Mouse (Mus musculus) heart, embryonic 13.5 days (tissue): Measurements from ENCODE around the gene Bola2. TPM values are rescaled to one million over a fixed set of nuclear protein-coding genes. Genes with fewer than 3 reads are reported as not detected.
"Not testable (repeated sequence)": the region's sequence is repeated elsewhere in the genome, so short reads cannot be mapped to it uniquely, and the experiment has no call there.

ENCODE experiments used
- ATAC-seq: fragments of 200-750 bp; cut with Nextera tagmentation; 2 replicates; pipeline ENCODE4 v1.8.0; 2017; ENCODE audit warnings: moderate TSS enrichment; ENCODE audit not compliant: insufficient number of reproducible peaks, low FRiP score, low TSS enrichment; ENCODE audit errors: extremely low read depth
- H3K27ac ChIP-seq: fragments of 300-500 bp; sonication (generic); replicated peaks from 2 replicates; pipeline ENCODE4 v1.5.1; 2015; ENCODE audit warnings: moderate library complexity, mild to moderate bottlenecking, inconsistent platforms
- H3K27me3 ChIP-seq: fragments of 300-500 bp; sonication (generic); replicated peaks from 2 replicates; pipeline ENCODE4 v1.6.1; 2015; ENCODE audit warnings: mild to moderate bottlenecking, inconsistent platforms
- H3K36me3 ChIP-seq: fragments of 300-500 bp; sonication (generic); 2 replicates; pipeline ENCODE4 v1.6.1; 2015; ENCODE audit warnings: mild to moderate bottlenecking, inconsistent platforms
- H3K4me1 ChIP-seq: fragments of 300-500 bp; sonication (generic); 2 replicates; pipeline ENCODE4 v1.6.1; 2015; ENCODE audit warnings: inconsistent platforms
- H3K4me2 ChIP-seq: fragments of 300-500 bp; sonication (generic); 2 replicates; pipeline ENCODE4 v1.6.1; 2015; ENCODE audit warnings: inconsistent platforms, mild to moderate bottlenecking, moderate library complexity
- H3K4me3 ChIP-seq: fragments of 300-500 bp; sonication (generic); 2 replicates; pipeline ENCODE4 v1.5.1; 2015; ENCODE audit warnings: moderate library complexity, mild to moderate bottlenecking, inconsistent platforms
- H3K9ac ChIP-seq: fragments of 300-500 bp; sonication (generic); 2 replicates; pipeline ENCODE4 v1.6.1; 2015; ENCODE audit warnings: inconsistent platforms, mild to moderate bottlenecking, moderate library complexity
- H3K9me3 ChIP-seq: fragments of 300-500 bp; sonication (generic); 2 replicates; pipeline ENCODE4 v1.6.1; 2016; ENCODE audit warnings: inconsistent platforms
- WGBS: fragments of 180-500 bp; shearing (Covaris S2); methylation state at CpG from one replicate; pipeline ENCODE4 v1.1.7; 2015; ENCODE audit warnings: mixed read lengths; 5-methylcytosine and 5-hydroxymethylcytosine counted together
- polyA plus RNA-seq: library from polyadenylated mRNA; unstranded; fragments of >200 nt; fragmentation: Nextera tagmentation; extraction: Ambion mirVana; gene quantifications from 2 replicates; pipeline ENCODE4 v1.2.1, GENCODE M21; 2015

The Bola2 gene
- polyA plus RNA-seq, 1 experiment from 2014 or later, result 109 TPM

DNA sequence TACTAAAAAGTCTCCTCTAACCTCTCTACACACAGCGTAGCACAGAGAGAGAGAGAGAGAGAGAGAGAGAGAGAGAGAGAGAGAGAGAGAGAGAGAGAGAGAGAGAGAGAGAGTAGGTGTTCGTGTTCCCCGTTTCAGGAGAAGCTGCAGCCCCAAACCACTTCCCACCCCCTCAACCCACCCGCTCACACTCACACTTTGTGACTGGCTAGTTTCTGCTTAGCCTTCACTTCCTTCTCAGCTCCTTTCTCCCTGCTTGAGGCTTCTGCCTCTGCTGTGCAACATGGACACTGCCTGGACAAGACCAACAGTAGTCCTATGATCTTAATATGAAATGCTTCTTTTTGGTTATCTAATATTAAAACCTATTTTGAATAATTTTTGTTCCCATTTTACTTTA lies 15.1 kb downstream of the Bola2 start:
- H3K9ac ChIP-seq, result no peak overlapping the region
- 54% methylated on average over 4 of the region's 4 CpGs for WGBS
- ATAC-seq, result no peak
- peaks cover 14% of the 10 kb centered on the region for H3K27me3 ChIP-seq
- no peaks in the 10 kb centered on the region for H3K9me3 ChIP-seq
- no peak overlapping the region for H3K4me2 ChIP-seq
- no peaks in the 10 kb centered on the region for H3K36me3 ChIP-seq
- H3K4me1 ChIP-seq, result no peaks in the 10 kb centered on the region
- H3K4me3 ChIP-seq, result no peak overlapping the region
- no peak overlapping the region for H3K27ac ChIP-seq

DNA sequence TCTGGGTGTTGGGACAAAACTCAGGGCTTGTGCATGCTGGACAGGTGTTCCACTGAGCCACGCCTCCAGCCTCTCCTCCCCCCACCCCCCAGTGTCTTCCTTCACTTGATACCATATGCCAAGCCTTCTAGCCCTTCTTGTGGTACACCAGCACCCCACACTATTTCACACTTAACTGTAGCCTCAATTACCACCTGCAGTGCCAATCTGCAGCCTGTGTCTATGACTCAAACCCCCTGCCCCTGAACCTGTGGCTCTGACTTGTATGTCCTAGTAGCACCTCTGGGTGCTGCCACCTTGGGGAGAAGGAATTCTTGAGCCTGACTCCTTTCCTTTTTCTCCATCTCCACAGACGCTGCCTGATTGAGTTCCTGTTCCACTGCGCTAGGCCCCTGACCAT lies 16.7 kb downstream of the Bola2 start:
- Histone ChIP-seq H3K9ac (no peak overlapping the region), H3K27me3 (no peaks in the 10 kb centered on the region; the same call in 1 of the 2 replicates), H3K4me3 (no peak overlapping the region), H3K9me3 (no peaks in the 10 kb centered on the region), H3K4me1 (no peaks in the 10 kb centered on the region), H3K4me2 (no peak overlapping the region), H3K27ac (no peak overlapping the region), H3K36me3 (no peaks in the 10 kb centered on the region)
- no peak for ATAC-seq
- 64% methylated on average over 3 of the region's 3 CpGs for WGBS

DNA sequence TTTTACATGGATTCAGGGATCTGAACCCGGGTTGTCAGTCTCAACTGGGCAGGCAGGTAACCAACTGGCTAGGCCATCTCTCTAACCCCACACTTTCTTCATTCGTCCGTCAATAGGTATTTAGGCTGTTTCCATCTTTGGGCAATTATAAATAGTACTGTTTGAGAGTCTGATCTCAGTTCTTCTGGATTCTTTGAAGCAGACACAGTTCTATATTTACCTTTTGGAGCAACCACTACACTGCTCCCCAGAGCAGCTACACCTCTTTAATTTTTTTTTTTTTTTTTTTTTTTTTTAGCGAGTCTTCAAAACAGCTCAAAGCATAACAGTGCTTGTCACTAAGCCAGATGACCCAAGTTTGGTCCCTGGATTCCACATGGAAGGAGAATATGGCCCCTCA lies 20.5 kb downstream of the Bola2 start:
- no peak overlapping the region for H3K4me3 ChIP-seq
- H3K9ac ChIP-seq, result no peak overlapping the region
- no peaks in the 10 kb centered on the region for H3K9me3 ChIP-seq
- no peaks in the 10 kb centered on the region for H3K4me1 ChIP-seq
- H3K4me2 ChIP-seq, result no peak overlapping the region
- no peak overlapping the region for H3K27ac ChIP-seq
- H3K27me3 ChIP-seq, result no peaks in the 10 kb centered on the region
- no peaks in the 10 kb centered on the region for H3K36me3 ChIP-seq
- 73% methylated on average over 4 of the region's 4 CpGs for WGBS
- no peak for ATAC-seq

DNA sequence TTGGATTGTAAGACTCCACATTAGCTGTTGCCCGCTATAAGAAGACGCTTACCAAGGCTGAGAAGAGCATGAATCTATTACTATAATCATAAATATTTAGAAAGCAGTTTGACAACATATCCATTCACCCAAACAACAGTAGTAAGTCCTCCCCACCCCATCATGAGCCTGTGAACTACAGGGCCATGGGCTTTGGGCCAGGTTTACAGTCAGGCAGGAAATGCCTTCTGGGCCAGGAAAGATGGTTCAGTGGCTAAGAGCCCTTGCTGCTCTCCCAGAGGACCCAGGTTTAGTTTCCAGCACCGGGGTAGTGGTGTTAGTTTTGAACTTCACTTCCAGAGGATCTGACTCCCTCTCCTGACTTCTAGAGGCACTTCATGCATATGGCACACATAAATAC lies 22.4 kb downstream of the Bola2 start:
- 81% methylated on average over 3 of the region's 3 CpGs for WGBS
- no peak overlapping the region for H3K27ac ChIP-seq
- no peak overlapping the region for H3K9ac ChIP-seq
- no peak overlapping the region for H3K4me3 ChIP-seq
- no peaks in the 10 kb centered on the region for H3K27me3 ChIP-seq
- H3K36me3 ChIP-seq, result no peaks in the 10 kb centered on the region
- H3K9me3 ChIP-seq, result no peaks in the 10 kb centered on the region
- no peak overlapping the region for H3K4me2 ChIP-seq
- no peak for ATAC-seq
- no peaks in the 10 kb centered on the region for H3K4me1 ChIP-seq

DNA sequence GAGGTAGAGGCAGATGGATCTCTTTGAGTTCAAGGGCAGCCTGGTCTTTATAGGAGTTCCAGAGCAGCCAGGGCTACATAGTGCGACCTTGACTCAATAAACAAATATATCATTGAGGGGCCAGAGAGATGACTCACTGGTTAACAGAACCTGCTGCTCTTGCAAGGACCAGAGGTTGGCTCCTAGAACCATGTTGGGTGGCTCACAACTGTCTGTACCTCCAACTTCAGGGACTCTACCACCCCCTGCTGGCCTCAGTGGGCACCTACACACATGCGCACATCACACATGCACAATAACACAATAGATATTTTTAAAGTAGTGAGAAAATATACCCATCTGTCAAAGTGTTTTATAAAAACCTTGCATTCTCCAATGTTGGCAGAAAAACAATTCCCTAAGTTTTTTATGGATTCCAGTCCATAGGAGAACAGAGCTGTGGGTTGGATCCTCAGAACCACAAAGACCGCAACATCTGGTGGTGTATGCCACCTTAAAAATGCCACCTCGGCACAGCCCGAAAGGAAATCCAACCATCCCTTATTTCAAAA lies 23.7 kb downstream of the Bola2 start:
- WGBS, result 88% methylated on average over 5 of the region's 5 CpGs
- no peak overlapping the region for H3K27ac ChIP-seq
- no peak for ATAC-seq
- no peak overlapping the region for H3K4me3 ChIP-seq
- no peak overlapping the region for H3K4me2 ChIP-seq
- H3K4me1 ChIP-seq, result no peaks in the 10 kb centered on the region
- H3K27me3 ChIP-seq, result no peaks in the 10 kb centered on the region
- no peak overlapping the region for H3K9ac ChIP-seq
- H3K9me3 ChIP-seq, result 0 out of 2 replicates have a peak, but pooled peaks cover 4% of the 10 kb centered on the region
- H3K36me3 ChIP-seq, result no peaks in the 10 kb centered on the region

DNA sequence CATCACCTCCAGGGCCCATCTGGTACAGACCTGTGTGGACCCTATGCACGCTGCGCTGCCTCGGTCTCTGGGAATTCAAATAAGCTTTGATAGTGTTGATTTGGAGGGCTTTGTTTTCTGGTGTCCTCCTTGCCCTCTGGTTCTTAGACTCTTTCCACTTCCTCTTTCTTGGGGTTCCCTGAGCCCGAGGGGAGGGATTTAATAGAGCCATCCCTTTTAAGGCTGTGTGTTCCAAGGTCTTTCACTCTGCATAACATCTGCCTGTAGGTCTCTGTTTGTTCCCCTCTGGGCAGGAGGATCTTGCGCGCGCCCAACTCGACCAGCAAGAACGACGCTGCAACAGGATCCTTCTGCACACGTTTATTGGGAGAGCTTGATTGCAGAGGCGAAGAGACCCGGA lies 26.4 kb downstream of the Bola2 start:
- Histone ChIP-seq H3K27me3 (no peaks in the 10 kb centered on the region), H3K36me3 (no peaks in the 10 kb centered on the region), H3K27ac (no peak overlapping the region), H3K4me1 (no peaks in the 10 kb centered on the region), H3K9ac (no peak overlapping the region), H3K4me2 (no peak overlapping the region), H3K9me3 (0 out of 2 replicates have a peak, but pooled peaks cover 4% of the 10 kb centered on the region), H3K4me3 (no peak overlapping the region)
- no peak for ATAC-seq
- 82% methylated on average over 13 of the region's 13 CpGs for WGBS

DNA sequence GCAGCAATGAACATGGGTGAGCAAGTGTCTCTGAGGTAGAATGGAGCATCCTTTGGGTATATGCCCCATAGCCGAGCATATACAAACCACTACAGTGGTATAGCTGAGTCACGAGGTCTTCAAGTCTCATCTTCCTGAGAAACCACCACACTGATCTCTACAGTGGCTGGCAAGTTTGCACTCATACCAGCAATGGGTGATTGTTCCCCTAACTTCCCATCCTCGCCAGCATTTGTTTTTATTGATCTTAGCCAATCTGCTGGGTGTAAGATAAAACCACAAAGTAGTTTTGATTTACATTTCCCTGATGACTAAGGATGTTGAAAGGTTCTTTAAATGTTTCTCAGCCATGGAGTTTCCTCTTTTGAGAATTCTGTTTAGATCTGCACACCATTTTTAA lies 29.9 kb downstream of the Bola2 start:
- Histone ChIP-seq H3K4me1 (no peaks in the 10 kb centered on the region), H3K9me3 (0 out of 2 replicates have a peak, but pooled peaks cover 4% of the 10 kb centered on the region), H3K36me3 (no peaks in the 10 kb centered on the region), H3K27me3 (no peaks in the 10 kb centered on the region), H3K4me3 (no peak overlapping the region), H3K4me2 (no peak overlapping the region), H3K27ac (no peak overlapping the region), H3K9ac (no peak overlapping the region)
- 51% methylated on average over 3 of the region's 3 CpGs for WGBS
- ATAC-seq, result no peak

DNA sequence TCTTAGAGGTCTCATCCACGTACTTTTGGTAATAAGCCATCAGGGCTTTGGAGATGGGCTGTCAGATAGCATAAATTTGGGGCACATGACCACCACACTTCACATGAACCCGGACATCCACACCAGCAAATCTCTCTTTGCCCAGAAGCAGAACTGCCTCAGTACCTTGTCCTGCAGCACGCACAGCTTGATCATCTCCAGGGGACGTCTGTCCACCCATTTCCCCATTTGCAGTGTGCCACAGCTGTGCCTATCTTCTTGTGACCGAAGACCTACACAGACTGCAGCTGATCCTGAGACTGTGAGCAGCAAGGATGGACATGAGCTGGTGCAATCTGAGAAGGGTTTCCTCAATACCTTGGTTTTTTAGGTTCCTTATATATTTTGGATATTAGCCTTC lies 30.5 kb downstream of the Bola2 start:
- Histone ChIP-seq H3K4me3 (no peak overlapping the region), H3K4me1 (no peaks in the 10 kb centered on the region), H3K27ac (no peak overlapping the region), H3K36me3 (no peaks in the 10 kb centered on the region), H3K9me3 (0 out of 2 replicates have a peak, but pooled peaks cover 4% of the 10 kb centered on the region), H3K4me2 (no peak overlapping the region), H3K9ac (no peak overlapping the region), H3K27me3 (no peaks in the 10 kb centered on the region)
- WGBS, result 65% methylated on average over 5 of the region's 5 CpGs
- ATAC-seq, result no peak

DNA sequence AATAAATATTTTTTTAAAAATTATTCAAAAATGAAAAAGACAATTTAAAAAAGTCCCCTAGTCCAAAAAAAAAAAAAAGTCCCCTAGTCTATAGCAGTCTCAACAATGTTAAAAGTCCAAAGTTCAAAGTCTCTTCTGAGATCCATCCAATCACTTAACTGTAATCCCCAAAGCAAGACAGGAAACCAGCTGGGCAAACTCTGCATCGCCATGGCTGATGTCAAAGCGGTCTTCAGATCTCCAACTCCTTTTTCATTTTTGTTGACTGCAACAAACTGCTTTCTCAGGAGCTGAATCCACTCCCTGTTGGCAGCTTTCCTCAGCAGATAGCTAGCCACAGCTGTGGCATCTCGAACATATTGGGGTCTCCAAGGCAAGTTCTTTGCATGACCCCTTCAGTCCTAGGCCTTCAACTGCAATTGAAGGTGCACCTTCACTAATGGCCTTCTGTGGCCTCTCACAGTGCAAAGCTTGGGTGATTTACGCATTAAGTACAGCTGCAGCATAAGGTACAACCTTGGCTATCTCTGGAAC lies 35.1 kb downstream of the Bola2 start:
- H3K27ac ChIP-seq, ATAC-seq: not testable (repeated sequence)

DNA sequence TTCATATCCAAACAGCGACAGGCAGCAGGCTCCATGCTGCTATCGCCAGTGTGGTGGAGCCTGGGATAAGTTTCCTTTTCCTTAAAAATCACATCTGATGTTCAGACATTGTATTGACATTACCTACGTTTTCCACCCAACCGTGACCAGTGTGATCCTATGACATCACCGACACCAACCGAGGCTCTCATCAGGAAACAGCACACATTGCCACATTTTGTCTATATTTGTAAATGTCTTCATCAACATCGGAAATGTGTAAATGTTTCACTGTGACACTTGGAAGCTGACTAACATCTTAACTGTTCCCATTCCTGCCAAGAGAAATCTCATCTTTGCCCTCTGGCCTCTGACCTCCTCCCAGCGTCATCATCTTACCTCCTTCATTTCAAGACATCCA lies 40.9 kb downstream of the Bola2 start:
- H3K9me3 ChIP-seq, result no peaks in the 10 kb centered on the region
- ATAC-seq, result no peak

More for the DNA sequence above, 35.1 kb downstream of the Bola2 start:
- not testable (repeated sequence) for H3K27me3 ChIP-seq, H3K9me3 ChIP-seq, H3K36me3 ChIP-seq, H3K4me1 ChIP-seq, H3K4me3 ChIP-seq, H3K4me2 ChIP-seq, H3K9ac ChIP-seq
- 67% methylated on average over 4 of the region's 4 CpGs for WGBS

DNA sequence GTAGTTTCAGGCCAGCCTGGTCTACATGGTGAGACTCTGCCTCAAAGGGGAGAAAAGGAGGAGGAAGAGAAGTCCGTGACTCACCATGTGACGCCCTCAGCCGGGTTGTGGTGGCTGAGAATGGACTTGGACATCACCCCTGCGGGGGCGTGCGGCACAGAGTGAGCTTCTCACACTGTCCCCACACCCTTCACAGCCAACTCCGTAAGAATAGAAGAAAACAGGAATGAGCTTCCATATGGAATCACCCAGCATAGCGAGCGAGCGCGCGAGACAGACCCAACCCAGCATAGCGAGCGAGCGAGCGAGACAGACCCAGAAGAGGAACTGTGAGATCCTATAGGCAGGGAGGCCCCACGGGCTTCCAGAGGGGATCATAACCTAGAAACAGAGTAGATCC lies 44.4 kb downstream of the Bola2 start:
- ATAC-seq, result no peak
- no peak overlapping the region for H3K4me2 ChIP-seq
- H3K4me1 ChIP-seq, result no peaks in the 10 kb centered on the region
- no peaks in the 10 kb centered on the region for H3K9me3 ChIP-seq
- 85% methylated on average over 17 of the region's 17 CpGs for WGBS
- H3K4me3 ChIP-seq, result no peak overlapping the region
- H3K27me3 ChIP-seq, result no peaks in the 10 kb centered on the region
- no peak overlapping the region for H3K9ac ChIP-seq
- H3K36me3 ChIP-seq, result no peaks in the 10 kb centered on the region
- no peak overlapping the region for H3K27ac ChIP-seq

More for the DNA sequence above, 40.9 kb downstream of the Bola2 start:
- Histone ChIP-seq H3K4me3 (no peak overlapping the region), H3K27ac (no peak overlapping the region), H3K27me3 (no peaks in the 10 kb centered on the region), H3K36me3 (no peaks in the 10 kb centered on the region), H3K9ac (no peak overlapping the region), H3K4me1 (no peaks in the 10 kb centered on the region), H3K4me2 (no peak overlapping the region)
- WGBS, result 68% methylated on average over 8 of the region's 8 CpGs

DNA sequence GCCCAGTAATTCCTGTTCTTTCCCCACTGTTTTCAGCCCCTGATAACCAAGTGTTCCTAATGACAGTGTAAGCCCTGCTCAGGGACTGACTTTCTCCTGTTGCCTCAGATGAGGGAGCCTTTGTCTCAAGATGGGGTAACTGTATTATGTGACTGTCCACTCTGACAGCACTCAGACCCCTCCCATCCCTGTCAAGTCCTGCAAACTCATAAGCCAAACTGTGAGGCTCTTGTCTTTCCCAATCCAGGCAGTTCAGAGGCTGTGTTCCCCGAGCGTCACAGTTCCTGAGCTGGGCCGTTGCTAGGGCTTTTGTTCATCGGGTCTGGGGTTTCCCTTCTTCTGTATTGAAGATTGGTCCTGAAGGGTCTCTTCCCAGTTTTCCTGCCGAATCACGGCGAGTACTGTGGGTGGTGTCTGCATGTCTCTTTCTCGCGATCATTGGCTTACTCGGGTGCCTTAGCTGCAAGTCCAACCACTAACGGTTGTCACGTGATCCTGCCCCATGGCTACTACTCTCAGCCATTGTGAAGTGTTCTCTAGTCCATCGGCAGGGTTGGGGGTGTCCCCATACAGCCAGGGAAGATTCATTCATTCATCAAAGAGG lies 45.0 kb downstream of the Bola2 start:
- Histone ChIP-seq H3K27ac (no peak overlapping the region), H3K4me2 (no peak overlapping the region), H3K4me1 (no peaks in the 10 kb centered on the region), H3K4me3 (no peak overlapping the region), H3K27me3 (no peaks in the 10 kb centered on the region), H3K36me3 (no peaks in the 10 kb centered on the region), H3K9ac (no peak overlapping the region), H3K9me3 (no peaks in the 10 kb centered on the region)
- ATAC-seq, result no peak
- 79% methylated on average over 13 of the region's 13 CpGs for WGBS
